ENCODE assay signal across 24 mouse cellular contexts in the genomic region with DNA sequence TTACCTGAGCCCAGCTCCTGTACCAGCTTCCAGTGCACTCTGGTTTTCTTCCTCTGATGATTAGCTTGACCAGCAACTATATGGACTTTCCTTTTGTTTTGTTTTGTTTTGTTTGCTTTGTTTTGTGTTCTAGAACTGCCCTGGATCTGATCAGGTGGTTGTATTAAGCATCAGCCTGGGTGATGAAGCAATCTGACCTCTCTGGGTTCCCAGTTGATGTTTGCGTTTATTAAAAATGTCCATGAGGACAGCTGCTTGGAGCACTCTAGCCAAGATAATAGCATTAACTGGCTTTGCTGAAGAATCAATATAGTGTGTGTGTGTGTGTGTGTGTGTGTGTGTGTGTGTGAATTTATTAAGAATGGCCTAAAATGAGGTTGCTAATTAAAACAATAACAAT.
DNase-seq lines count a peak whose midpoint lies in the region; TF ChIP-seq lines count a peak whose summit lies in the region.
"Had no signal": no experiment of that assay in that cellular context is flagged by ENCODE, and none has a peak within 500 bp of the region (broad histone marks: within the 10 kb centered on the region; RNA-seq: fewer than 3 reads in every experiment).

No protein-coding gene starts in this region.

- H3K9me3 ChIP-seq in limb, embryonic 10.5 days (replicated peaks): no peaks in the 10 kb centered on the region
- H3K9me3 ChIP-seq: embryonic facial prominence, embryonic 12.5 days; embryonic facial prominence, embryonic 15.5 days; heart, embryonic 10.5 days; heart, embryonic 13.5 days had no signal

- no peaks in the 10 kb centered on the region for H3K79me2 ChIP-seq in liver, adult 2 months (ENCODE audit: control insufficient read depth, insufficient read depth, low read length)

- no peaks in the 10 kb centered on the region for H3K36me3 ChIP-seq in kidney, adult 2 months (ENCODE audit: control insufficient read depth, insufficient read depth, low read length)
- H3K36me3 ChIP-seq in liver, adult 2 months (ENCODE audit: control insufficient read depth, insufficient read depth, low read length): no peaks in the 10 kb centered on the region
- H3K36me3 ChIP-seq in limb, embryonic 10.5 days: no peaks in the 10 kb centered on the region
- H3K36me3 ChIP-seq: embryonic facial prominence, embryonic 12.5 days; embryonic facial prominence, embryonic 15.5 days; heart, embryonic 10.5 days; heart, embryonic 13.5 days had no signal

- peaks cover 52% of the 10 kb centered on the region for H3K4me1 ChIP-seq in kidney, adult 2 months (ENCODE audit: control insufficient read depth, insufficient read depth, low read length)
- H3K4me1 ChIP-seq in liver, adult 2 months (ENCODE audit: control insufficient read depth, insufficient read depth, low read length): peaks cover 30% of the 10 kb centered on the region
- 0 out of 2 replicates have a peak, but pooled peaks cover 2% of the 10 kb centered on the region for H3K4me1 ChIP-seq in limb, embryonic 10.5 days
- H3K4me1 ChIP-seq: embryonic facial prominence, embryonic 12.5 days; embryonic facial prominence, embryonic 15.5 days had no signal

- WGBS in kidney, adult 2 months: 39% methylated on average over 1 of the region's 1 CpGs
- WGBS in liver, adult 2 months: 18% methylated on average over 1 of the region's 1 CpGs
- 98% methylated on average over 1 of the region's 1 CpGs for WGBS in limb, embryonic 10.5 days

- no peak overlapping the region for H3K9ac ChIP-seq in liver, adult 2 months (ENCODE audit: low read depth, low read length)
- H3K9ac ChIP-seq: embryonic facial prominence, embryonic 12.5 days; embryonic facial prominence, embryonic 15.5 days; forebrain, postnatal 0 days; heart, embryonic 13.5 days; hindbrain, embryonic 14.5 days had no signal

- H3K4me3 ChIP-seq in kidney, adult 2 months (ENCODE audit: insufficient read depth, low read depth, low read length): no peak overlapping the region
- no peak overlapping the region for H3K4me3 ChIP-seq in liver, adult 2 months (ENCODE audit: insufficient read depth, low read depth, low read length)
- H3K4me3 ChIP-seq in limb, embryonic 10.5 days: no peak overlapping the region
- H3K4me3 ChIP-seq: embryonic facial prominence, embryonic 12.5 days; embryonic facial prominence, embryonic 15.5 days; gastrocnemius, adult 2 months; heart, embryonic 10.5 days; heart, embryonic 13.5 days had no signal

- H3K27me3 ChIP-seq in kidney, adult 2 months (replicated peaks; ENCODE audit: control insufficient read depth, insufficient read depth, low read length): no peaks in the 10 kb centered on the region
- no peaks in the 10 kb centered on the region for H3K27me3 ChIP-seq in liver, adult 2 months (ENCODE audit: control insufficient read depth, insufficient read depth, low read length)
- H3K27me3 ChIP-seq in limb, embryonic 10.5 days (ENCODE audit: low read depth, poor library complexity, severe bottlenecking): no peaks in the 10 kb centered on the region
- H3K27me3 ChIP-seq: embryonic facial prominence, embryonic 12.5 days; embryonic facial prominence, embryonic 15.5 days; heart, embryonic 13.5 days had no signal

- no peak for DNase-seq in kidney, adult 2 months
- DNase-seq in kidney, postnatal 4 days: no peak
- DNase-seq in liver, adult 2 months (ENCODE audit: extremely low read depth, low read depth, low spot score): peak; percentile 98
- no peak for DNase-seq in liver
- DNase-seq in retina, embryonic 14.5 days (ENCODE audit: low spot score): peak; percentile 46
- no peak for DNase-seq in thymus, postnatal 4 days
- DNase-seq in limb, embryonic 10.5 days (ENCODE audit: low spot score): no peak
- DNase-seq: adrenal gland, adult 2 months; adrenal gland, postnatal 25 days; cerebellum, adult 18-20 months; cerebellum, adult 9-10 months; cerebellum, postnatal 14 days; forebrain, postnatal 0 days; gastrocnemius, adult 2 months; gastrocnemius, postnatal 14 days; heart, adult 18-20 months; heart, postnatal 14 days; heart, postnatal 4 days had no signal

- H3K27ac ChIP-seq in kidney, adult 2 months (ENCODE audit: insufficient read depth, low read depth, low read length): peak overlapping the region; percentile 86
- peak overlapping the region; percentile 67 for H3K27ac ChIP-seq in liver, adult 2 months (replicated peaks; ENCODE audit: insufficient read depth, low read depth, low read length)
- H3K27ac ChIP-seq in limb, embryonic 10.5 days: no peak overlapping the region
- H3K27ac ChIP-seq: embryonic facial prominence, embryonic 12.5 days; embryonic facial prominence, embryonic 15.5 days; gastrocnemius, adult 2 months; heart, embryonic 10.5 days; heart, embryonic 13.5 days; hindbrain, embryonic 14.5 days; hindbrain, postnatal 0 days had no signal

- no peak for TF ChIP-seq CTCF in kidney, adult 2 months (conservative IDR thresholded peaks at IDR 0.05; ENCODE audit: insufficient read depth, insufficient read length, low read depth, low read length)
- TF ChIP-seq CTCF in liver, adult 2 months (IDR thresholded peaks at IDR 0.05; ENCODE audit: low read depth, low read length): no peak

- no peak for TF ChIP-seq POLR2A in kidney, adult 2 months (IDR thresholded peaks at IDR 0.05; ENCODE audit: low read depth, low read length)
- no peak for TF ChIP-seq POLR2A in liver, adult 2 months (IDR thresholded peaks at IDR 0.05; ENCODE audit: extremely low read depth, insufficient read depth, low read length)

Comparison
In these comparisons a context has a peak if more than half of its experiments do, and no peak if none do; other contexts are left out.
1. DNase-seq: peak in liver, adult 2 months (single experiment) and retina, embryonic 14.5 days (single experiment); none in kidney, adult 2 months (single experiment), kidney, postnatal 4 days (0 of 2), liver (single experiment), thymus, postnatal 4 days (single experiment) and limb, embryonic 10.5 days (single experiment).